Mouse (Mus musculus) testis, postnatal 10 days (tissue): ENCODE data around the gene Cdh5.
"Not testable (repeated sequence)": the region's sequence is repeated elsewhere in the genome, so short reads cannot be mapped to it uniquely, and the experiment has no call there.

Experiments
- DNase-seq: peaks from one replicate; pipeline ENCODE4 v3.0.0; 2021; ENCODE audit warnings: low spot score

Gene Cdh5

GRCm38 (mm10) chr8:104090993-104091900 is 10.2 kb upstream of the Cdh5 start:
- peak; percentile 57 for DNase-seq

DNA sequence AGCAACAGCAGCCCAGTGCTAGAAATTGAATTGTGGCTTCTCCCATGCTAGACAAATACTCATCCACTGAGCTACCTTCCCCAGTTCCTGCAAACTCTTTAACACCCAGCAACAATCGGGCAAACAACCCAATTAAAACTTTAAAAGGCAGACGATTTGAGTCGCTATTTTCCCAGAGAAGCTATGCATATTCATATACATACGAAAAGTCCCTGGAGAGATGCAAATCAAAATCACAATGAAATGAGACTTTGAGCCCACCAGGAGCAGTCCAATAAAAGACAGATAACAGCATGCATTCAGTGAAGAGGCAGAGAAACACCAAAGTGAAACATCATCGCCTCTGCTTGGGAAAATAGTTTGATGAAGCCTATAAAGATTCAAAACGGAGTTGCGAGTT is 8.1 kb upstream of the Cdh5 start:
- no peak for DNase-seq

- DNase-seq = peak; percentile 38
Observed at GRCm38 (mm10) chr8:104095595-104095994, 5.8 kb upstream of the Cdh5 start.

DNA sequence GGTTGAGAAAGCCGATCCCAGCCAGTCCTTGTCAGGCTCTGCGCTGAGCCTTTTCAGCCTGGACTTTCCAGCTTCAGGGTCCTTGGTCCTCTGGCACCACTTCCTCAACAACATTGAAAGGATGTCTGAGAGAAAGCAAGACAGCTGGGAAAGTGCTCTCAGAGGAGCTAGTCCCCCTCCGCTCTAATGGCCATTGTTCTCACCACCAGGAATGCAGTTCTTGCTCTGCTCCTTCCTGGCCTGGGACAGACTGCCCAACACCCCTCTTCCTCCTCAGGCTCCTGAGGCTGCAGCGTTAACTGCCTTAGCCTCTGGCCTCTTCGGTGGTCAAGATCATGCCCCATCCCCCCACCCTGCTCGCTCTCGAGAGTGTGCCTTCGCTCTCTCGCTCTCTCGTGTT is 4.8 kb upstream of the Cdh5 start:
- peak; percentile 45 for DNase-seq

DNA sequence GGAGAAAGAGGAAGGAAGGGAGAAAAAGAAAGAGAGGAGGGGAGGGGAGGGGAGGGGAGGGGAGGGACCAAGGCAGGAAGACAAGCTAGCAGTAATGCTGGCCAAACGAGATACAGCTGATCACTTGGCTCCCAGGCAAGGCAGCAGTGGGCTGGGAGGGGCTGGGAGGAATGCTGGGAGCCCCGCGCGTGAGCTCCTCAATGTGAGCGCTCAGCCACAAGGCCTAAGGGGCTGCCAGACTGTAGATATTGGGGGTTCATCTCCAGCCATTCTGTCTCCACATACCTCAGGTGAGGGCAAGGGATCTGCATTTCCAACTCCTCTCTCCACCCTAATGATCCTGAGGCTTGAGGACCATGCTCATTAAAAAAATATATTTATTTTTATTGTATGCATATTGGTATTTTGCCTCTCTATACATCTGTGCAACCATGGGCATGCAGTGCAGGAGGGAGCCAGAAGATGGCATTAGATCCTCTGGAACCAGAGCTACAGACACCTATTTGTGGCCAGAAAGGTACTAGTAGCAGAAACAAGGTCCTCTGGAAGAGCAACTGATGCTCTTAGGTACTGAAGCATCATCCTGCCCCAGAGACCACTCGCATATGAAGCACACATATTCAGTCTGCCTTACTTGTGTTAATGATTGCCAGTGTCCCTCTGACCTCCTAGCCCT is 2.6 kb upstream of the Cdh5 start:
- peak; percentile 59 for DNase-seq

DNA sequence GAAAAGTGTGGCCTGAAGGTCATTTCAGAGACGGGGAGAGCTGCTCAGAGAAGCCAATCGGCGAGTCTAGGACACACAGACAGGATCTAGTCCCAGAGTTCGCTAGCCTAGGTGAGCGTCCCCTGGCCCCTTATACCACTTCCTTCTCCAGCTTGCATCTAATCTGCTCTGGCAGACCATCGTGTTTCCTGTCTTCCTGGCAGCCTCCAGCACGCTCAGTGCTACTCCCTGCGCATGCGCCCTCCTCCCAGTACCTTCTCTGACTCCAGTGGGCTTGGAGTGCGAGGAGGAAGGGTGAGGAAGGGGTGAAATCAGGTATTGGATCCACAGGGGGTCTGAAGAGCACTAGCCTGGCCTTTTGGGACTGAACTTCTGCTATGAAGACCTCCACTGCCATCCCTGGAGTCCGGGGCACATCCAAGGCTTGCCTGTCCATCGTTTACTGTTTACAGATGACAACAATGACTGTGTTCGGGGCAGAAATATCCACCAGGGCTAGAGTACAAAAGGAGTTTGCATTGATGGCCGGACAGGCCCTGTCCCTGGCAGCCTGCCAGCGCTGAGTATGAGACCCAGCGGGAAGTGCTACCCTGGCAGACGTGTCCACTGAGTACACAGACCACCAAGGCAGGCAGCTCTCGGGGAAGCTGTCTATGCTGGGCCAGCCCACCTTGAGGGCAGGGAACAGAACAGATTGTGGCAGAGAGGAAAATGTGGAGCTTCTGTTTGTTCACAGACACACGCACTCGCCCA is 1.9 kb upstream of the Cdh5 start:
- DNase-seq = peak; percentile 74

DNA sequence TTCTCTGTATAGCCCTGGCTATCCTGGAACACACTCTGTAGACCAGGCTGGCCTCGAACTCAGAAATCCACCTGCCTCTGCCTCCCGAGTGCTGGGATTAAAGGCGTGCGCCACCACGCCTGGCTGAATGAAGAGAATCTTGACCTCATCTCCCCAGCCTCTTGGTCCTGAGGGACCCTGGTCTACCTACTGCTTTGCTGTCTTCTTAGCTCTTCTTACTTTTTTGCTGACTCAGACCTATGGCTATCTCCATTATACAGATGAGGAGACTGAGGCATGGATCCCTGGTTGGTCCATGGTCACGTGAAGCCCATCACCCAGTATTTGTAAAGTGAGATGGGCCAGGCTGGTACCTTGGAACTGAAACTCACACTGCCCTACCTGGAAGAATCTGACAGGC is 701 bp upstream of the Cdh5 start:
- DNase-seq = not testable (repeated sequence)

- DNase-seq = peak; percentile 35
Observed at GRCm38 (mm10) chr8:104103462-104103861, 2.0 kb downstream of the Cdh5 start.

DNA sequence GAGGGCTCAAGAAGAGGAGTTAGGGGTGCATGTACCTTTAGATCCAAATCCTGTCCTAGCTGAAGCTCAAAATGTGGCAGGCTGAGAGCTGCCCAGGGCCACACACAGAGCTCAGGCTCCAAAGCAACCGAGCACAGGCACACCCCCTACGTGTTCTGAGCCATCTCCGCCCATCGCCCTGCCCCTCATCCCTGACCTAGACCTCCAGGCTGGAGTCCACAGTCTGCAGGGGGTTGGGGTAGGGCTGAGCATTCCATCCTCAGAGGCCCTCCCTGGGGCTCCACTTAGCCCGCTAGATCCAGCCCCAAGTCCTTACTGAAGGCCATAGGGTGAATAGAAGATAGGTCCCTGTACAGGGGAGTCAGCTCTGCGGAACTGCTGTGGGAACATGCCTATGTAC is 4.3 kb downstream of the Cdh5 start:
- DNase-seq = peak; percentile 69

DNA sequence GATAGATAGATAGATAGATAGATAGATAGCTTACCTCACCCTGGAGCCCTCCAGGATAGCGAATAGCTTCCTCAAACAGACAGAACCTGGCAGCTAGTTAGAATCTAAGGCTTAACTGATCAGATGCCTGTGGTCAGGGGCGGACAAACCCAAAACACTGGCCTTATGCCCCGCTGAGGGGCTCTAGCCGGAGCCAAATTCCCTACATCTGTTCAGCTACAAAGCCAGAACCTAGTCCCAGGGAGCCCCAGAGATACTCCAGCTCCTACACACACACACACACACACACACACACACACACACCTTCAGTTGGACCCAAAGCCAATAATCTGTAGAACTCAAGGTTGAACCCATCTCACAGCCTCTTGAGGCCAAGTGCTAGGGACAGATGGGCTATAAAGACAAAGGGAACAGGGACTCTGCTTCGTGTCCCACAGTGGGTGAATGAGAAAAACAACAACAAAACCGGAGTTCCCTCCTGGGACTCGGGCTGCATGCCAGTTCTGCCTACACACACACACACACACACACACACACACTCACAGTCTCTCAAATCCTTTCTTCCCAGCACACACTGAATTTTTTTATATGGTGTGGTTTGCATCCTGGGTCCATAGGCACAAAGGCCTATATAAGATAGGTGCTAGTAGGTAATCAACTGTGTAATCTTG is 5.0 kb downstream of the Cdh5 start:
- peak; percentile 54 for DNase-seq

DNA sequence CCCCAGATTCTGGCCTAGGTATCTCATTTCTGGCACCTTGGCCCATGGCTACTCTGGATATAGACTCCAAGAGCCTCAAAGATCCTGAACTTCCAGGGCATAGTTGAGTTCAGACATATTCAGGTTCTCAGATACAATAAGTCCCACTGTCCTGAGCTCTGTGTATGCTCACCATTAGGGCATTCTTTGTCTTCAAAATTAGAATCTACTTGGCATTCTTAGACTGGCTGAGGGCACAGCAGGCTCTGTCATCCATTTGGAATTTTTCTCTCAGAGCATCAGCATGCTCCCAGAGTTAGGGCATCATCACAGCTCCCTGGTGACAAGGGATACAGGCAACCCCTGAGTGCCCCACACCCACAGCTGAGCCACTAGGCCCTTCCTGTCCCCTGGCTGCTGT is 5.7 kb downstream of the Cdh5 start:
- DNase-seq = no peak

DNA sequence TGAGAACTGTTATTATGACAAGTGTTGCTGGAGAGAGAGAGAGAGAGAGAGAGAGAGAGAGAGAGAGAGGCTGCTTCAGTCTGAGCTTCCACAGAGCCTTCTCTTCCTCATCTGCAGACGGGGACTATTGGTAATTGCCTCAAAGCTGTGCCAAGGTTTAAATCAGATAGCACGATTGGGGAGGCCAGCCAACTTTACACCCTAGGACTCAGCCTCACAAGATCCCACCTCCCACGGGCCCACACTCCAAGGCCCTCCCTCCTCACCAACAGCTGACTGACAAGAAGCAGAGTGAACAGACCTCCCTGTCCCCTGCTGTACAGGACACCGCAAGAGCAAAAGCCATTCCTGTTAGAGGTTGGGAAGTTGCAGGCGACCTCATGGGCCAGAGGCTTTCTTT is 6.6 kb downstream of the Cdh5 start:
- peak; percentile 58 for DNase-seq

- DNase-seq = no peak
Observed at GRCm38 (mm10) chr8:104110498-104111134, 9.2 kb downstream of the Cdh5 start.

DNA sequence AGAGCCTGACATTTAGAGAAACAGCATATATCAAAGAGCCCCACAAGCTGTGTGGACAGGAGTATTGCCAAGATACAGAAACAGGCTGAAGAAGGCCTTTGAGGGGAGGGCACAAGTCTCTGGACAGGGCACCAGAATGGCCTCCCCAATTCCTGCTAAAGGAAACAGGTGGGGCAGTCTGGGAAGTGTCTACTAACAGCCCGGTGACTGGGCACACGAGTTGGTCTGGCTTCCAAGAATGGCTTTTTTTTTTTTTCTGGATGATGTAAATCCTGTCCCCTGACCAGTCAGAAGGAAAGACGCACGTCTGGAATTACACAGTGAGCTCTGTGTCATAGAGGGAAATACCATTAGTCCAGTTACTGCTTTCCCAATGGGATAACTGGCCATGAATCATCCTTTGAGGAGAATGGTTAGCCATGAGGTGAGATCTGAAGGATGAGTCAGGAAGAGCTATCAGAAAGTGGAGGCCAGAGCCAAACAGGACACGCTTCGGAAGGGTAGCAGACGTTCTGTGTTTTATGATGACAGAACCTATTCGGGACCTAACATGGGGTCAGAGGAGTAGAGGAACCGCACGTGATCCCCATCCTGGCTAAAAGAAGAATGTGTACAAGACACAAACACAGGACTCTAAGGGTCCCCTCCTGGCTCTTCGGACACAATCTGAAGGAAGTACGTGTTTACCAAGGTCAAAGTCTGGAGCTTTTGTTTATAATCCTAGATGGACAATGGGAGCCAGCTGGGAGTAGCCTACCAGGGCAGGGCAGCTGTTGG is 20.4 kb downstream of the Cdh5 start:
- no peak for DNase-seq

- DNase-seq = no peak
Observed at GRCm38 (mm10) chr8:104123080-104123657, 21.7 kb downstream of the Cdh5 start.

DNA sequence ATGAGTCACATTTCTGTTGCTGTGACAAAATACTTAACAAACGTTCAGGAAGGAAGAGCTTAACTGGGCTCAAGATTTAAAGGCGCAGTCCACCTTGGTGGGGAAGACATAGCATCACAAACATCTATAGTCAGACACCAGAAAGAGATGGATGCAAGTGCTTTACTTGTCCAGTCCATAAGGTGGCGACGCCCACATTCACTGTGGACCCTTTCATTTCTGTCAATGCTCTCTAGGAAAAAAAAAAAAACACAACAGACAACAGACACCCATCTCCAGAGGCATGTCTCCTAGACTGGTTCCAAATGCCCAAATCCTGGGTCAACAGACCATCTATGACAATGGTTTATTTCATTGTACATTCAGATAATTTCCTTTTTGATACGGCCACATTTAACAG is 23.1 kb downstream of the Cdh5 start:
- no peak for DNase-seq

GRCm38 (mm10) chr8:104127160-104127883 is 25.9 kb downstream of the Cdh5 start:
- no peak for DNase-seq

GRCm38 (mm10) chr8:104130916-104131315 is 29.5 kb downstream of the Cdh5 start:
- DNase-seq = peak; percentile 25

DNA sequence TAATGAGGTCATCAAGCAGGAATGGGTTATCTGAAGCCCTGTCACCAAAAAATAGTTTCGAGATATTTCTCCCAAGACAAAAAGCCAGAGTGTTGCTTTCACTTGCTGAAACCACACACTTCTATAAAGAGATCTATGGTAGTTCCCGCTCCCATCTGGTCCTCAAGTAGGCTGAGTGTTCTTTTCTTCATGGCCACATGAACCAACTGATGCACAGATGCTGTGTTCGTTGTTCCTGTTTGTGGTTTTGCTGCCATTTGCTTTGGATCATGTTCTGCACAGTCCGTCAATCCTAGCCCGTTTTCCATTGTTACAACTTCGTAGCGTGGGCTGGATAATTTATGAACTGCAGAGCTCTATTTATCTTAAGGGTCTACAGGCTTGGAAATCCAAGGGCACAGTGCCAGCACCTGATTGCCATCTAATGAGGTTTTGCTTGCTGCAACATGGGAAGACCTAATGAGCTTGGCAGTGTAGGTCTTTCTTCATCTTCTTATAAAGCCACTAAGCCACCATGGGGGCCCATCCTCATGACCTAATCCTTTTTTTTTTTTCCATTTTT is 30.1 kb downstream of the Cdh5 start:
- DNase-seq = no peak
